Mouse (Mus musculus): ENCODE results near the gene Notch1. TPM values are rescaled to one million over a fixed set of nuclear protein-coding genes. Genes with fewer than 3 reads are reported as not detected.

Notch1 gene
- total and polyA plus RNA-seq, 2 experiments from 2014 or later: 5.7 to 54.0 TPM

DNA sequence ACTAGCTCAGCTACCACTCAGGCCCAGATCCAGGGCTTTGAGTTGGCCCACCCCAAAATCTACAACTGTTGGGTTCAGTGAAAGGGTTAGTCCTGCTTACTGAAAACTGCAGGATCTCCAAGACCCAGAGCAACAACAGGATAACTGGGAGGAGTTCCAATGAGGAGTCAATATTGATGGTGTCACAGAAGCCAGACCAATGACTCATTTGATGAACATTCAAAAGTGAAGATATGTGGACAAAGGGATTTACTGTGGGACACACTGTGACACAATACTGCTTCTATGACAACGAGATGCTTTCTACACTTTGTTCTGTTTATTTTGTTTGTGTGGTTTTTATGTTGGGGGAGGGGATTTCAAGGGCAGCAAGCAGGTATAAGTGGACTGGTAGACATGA lies 98.3 kb downstream of the Notch1 start:
- 86% methylated on average over 1 of the region's 1 CpGs for WGBS
- no peak overlapping the region for H3K4me3 ChIP-seq (ENCODE audit: low read depth, low read length)
- no peak overlapping the region for H3K27ac ChIP-seq (ENCODE audit: low read depth)
- no peak overlapping the region for H3K4me2 ChIP-seq (ENCODE audit: low read depth, low read length)
- H3K27me3 ChIP-seq (ENCODE audit: control insufficient read depth, insufficient read depth, low read length): no peaks in the 10 kb centered on the region
- no peak for ATAC-seq (ENCODE audit: insufficient read depth, low read depth)
- TF ChIP-seq EP300 (IDR thresholded peaks at IDR 0.05; ENCODE audit: low read depth): no peak
- no peak for TF ChIP-seq CTCF (IDR thresholded peaks at IDR 0.05; ENCODE audit: low read depth)
- peaks cover 96% of the 10 kb centered on the region for H3K36me3 ChIP-seq (replicated peaks; ENCODE audit: control insufficient read depth, insufficient read depth, low read length)
- no peak for DNase-seq (ENCODE audit: low spot score)
- H3K9me3 ChIP-seq (replicated peaks; ENCODE audit: control insufficient read depth, low read length): no peaks in the 10 kb centered on the region
- H3K4me1 ChIP-seq (ENCODE audit: control insufficient read depth, insufficient read depth): no peaks in the 10 kb centered on the region
- H3K9ac ChIP-seq (replicated peaks; ENCODE audit: low read depth, low read length): no peak overlapping the region

- no peak for ATAC-seq (ENCODE audit: insufficient read depth, low read depth)
- H3K9ac ChIP-seq (replicated peaks; ENCODE audit: low read depth, low read length): no peak overlapping the region
- no peaks in the 10 kb centered on the region for H3K4me1 ChIP-seq (ENCODE audit: control insufficient read depth, insufficient read depth)
- TF ChIP-seq EP300 (IDR thresholded peaks at IDR 0.05; ENCODE audit: low read depth) (no peak), CTCF (IDR thresholded peaks at IDR 0.05; ENCODE audit: low read depth) (no peak)
- no peak overlapping the region for H3K27ac ChIP-seq (ENCODE audit: low read depth)
- H3K36me3 ChIP-seq (replicated peaks; ENCODE audit: control insufficient read depth, insufficient read depth, low read length): peaks cover 95% of the 10 kb centered on the region
- H3K4me2 ChIP-seq (ENCODE audit: low read depth, low read length): no peak overlapping the region
- no peak for DNase-seq (ENCODE audit: low spot score)
- no peak overlapping the region for H3K4me3 ChIP-seq (ENCODE audit: low read depth, low read length)
- H3K9me3 ChIP-seq (replicated peaks; ENCODE audit: control insufficient read depth, low read length): no peaks in the 10 kb centered on the region
- no peaks in the 10 kb centered on the region for H3K27me3 ChIP-seq (ENCODE audit: control insufficient read depth, insufficient read depth, low read length)
These were observed 99.4 kb downstream of the Notch1 start for GRCm38 (mm10) chr2:26417066-26417465.

DNA sequence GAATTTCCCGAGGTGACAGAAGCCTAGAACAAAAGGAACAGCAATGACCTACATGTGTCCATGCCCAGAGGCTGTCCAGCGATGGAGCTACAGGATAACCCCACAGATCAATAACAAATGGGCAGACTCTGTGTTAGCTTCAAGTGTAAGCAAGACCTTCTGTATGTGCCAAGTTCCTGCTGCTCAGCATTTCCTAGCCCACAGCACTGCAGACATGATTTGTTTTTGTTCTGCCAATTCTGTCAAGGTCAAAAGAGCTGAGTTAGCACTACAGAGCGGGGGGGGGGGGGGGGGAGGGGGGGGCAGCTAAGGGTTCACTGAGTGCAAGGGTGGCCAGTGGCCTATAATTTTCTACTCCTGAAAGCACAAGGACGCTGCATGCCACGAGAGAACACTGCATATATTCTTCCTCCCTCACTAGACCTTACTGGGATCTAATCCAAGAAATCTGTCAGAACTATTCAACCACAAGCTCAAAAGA lies 105.5 kb downstream of the Notch1 start:
- WGBS: 45% methylated on average over 4 of the region's 5 CpGs
- DNase-seq (ENCODE audit: low spot score): no peak
- H3K27ac ChIP-seq (ENCODE audit: low read depth): peak overlapping the region; percentile 52

GRCm38 (mm10) chr2:26410091-26410490 lies 106.4 kb downstream of the Notch1 start:
- Histone ChIP-seq H3K4me3 (ENCODE audit: low read depth, low read length) (no peak overlapping the region), H3K9me3 (replicated peaks; ENCODE audit: control insufficient read depth, low read length) (no peaks in the 10 kb centered on the region), H3K4me1 (ENCODE audit: control insufficient read depth, insufficient read depth) (peaks cover 22% of the 10 kb centered on the region), H3K36me3 (replicated peaks; ENCODE audit: control insufficient read depth, insufficient read depth, low read length) (peaks cover 46% of the 10 kb centered on the region), H3K27me3 (ENCODE audit: control insufficient read depth, insufficient read depth, low read length) (no peaks in the 10 kb centered on the region), H3K27ac (ENCODE audit: low read depth) (no peak overlapping the region), H3K4me2 (ENCODE audit: low read depth, low read length) (no peak overlapping the region), H3K9ac (replicated peaks; ENCODE audit: low read depth, low read length) (no peak overlapping the region)
- DNase-seq (ENCODE audit: low spot score) (no peak), ATAC-seq (ENCODE audit: insufficient read depth, low read depth) (no peak)
- no peak for TF ChIP-seq CTCF (IDR thresholded peaks at IDR 0.05; ENCODE audit: low read depth)
- TF ChIP-seq EP300 (IDR thresholded peaks at IDR 0.05; ENCODE audit: low read depth): no peak
- WGBS: 69% methylated on average over 5 of the region's 5 CpGs

More for the DNA sequence above, 105.5 kb downstream of the Notch1 start:
- Histone ChIP-seq H3K9me3 (replicated peaks; ENCODE audit: control insufficient read depth, low read length) (no peaks in the 10 kb centered on the region), H3K9ac (replicated peaks; ENCODE audit: low read depth, low read length) (0 out of 2 replicates have a peak overlapping the region, but pooled peaks have one; percentile 22), H3K4me2 (ENCODE audit: low read depth, low read length) (no peak overlapping the region), H3K27me3 (ENCODE audit: control insufficient read depth, insufficient read depth, low read length) (no peaks in the 10 kb centered on the region), H3K36me3 (replicated peaks; ENCODE audit: control insufficient read depth, insufficient read depth, low read length) (peaks cover 55% of the 10 kb centered on the region), H3K4me1 (ENCODE audit: control insufficient read depth, insufficient read depth) (peaks cover 22% of the 10 kb centered on the region), H3K4me3 (ENCODE audit: low read depth, low read length) (no peak overlapping the region)
- ATAC-seq (ENCODE audit: insufficient read depth, low read depth): no peak
- TF ChIP-seq EP300 (IDR thresholded peaks at IDR 0.05; ENCODE audit: low read depth) (no peak), CTCF (IDR thresholded peaks at IDR 0.05; ENCODE audit: low read depth) (no peak)

DNA sequence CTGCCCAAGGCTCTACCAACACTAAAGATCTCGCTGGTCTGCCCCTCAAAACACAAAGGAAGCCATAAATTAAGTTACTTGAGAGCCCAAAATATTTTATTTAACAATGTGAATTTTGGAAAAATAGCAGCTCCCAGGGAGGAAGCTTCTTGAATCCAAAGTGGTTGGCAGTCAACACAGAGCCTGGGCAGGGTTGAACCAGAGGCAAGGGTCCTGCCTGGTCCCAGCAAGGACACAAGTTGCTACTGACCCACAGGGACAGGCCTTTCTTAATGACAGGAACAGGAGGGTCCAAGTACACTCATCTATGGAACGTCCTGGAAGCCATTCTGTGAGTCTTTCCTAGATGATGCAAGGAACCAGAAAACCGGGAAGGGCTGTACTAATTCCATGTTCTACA lies 107.1 kb downstream of the Notch1 start:
- 60% methylated on average over 3 of the region's 3 CpGs for WGBS
- no peak overlapping the region for H3K27ac ChIP-seq (ENCODE audit: low read depth)

More for the DNA sequence above, 107.1 kb downstream of the Notch1 start:
- H3K27me3 ChIP-seq (ENCODE audit: control insufficient read depth, insufficient read depth, low read length): no peaks in the 10 kb centered on the region
- TF ChIP-seq CTCF (IDR thresholded peaks at IDR 0.05; ENCODE audit: low read depth) (no peak), EP300 (IDR thresholded peaks at IDR 0.05; ENCODE audit: low read depth) (no peak)
- 0 out of 2 replicates have a peak overlapping the region, but pooled peaks have one; percentile 83 for H3K9ac ChIP-seq (replicated peaks; ENCODE audit: low read depth, low read length)
- DNase-seq (ENCODE audit: low spot score) (no peak), ATAC-seq (ENCODE audit: insufficient read depth, low read depth) (no peak)
- peaks cover 40% of the 10 kb centered on the region for H3K36me3 ChIP-seq (replicated peaks; ENCODE audit: control insufficient read depth, insufficient read depth, low read length)
- peak overlapping the region; percentile 80 for H3K4me2 ChIP-seq (ENCODE audit: low read depth, low read length)
- H3K9me3 ChIP-seq (replicated peaks; ENCODE audit: control insufficient read depth, low read length): no peaks in the 10 kb centered on the region
- H3K4me1 ChIP-seq (ENCODE audit: control insufficient read depth, insufficient read depth): peaks cover 22% of the 10 kb centered on the region
- peak overlapping the region; percentile 71 for H3K4me3 ChIP-seq (ENCODE audit: low read depth, low read length)
